Mouse (Mus musculus) heart, embryonic 12.5 days (tissue): ENCODE data around the gene Pfdn4. TPM values are rescaled to one million over a fixed set of nuclear protein-coding genes. Genes with fewer than 3 reads are reported as not detected.

Experiments
- ATAC-seq: fragments of 200-750 bp; cut with Nextera tagmentation; 2 replicates; pipeline ENCODE4 v1.8.0; 2017; ENCODE audit warnings: moderate TSS enrichment, moderate library complexity; ENCODE audit not compliant: insufficient number of reproducible peaks, low FRiP score
- H3K27ac ChIP-seq: fragments of 300-500 bp; sonication (generic); 2 replicates; pipeline ENCODE4 v1.5.1; 2016; ENCODE audit warnings: mild to moderate bottlenecking, moderate library complexity; ENCODE audit not compliant: poor library complexity, severe bottlenecking
- H3K27me3 ChIP-seq: fragments of 300-500 bp; sonication (generic); replicated peaks from 2 replicates; pipeline ENCODE4 v1.6.1; 2016; ENCODE audit warnings: mild to moderate bottlenecking, moderate library complexity
- H3K36me3 ChIP-seq: fragments of 300-500 bp; sonication (generic); 2 replicates; pipeline ENCODE4 v1.6.1; 2016; ENCODE audit warnings: mild to moderate bottlenecking, moderate library complexity
- H3K4me1 ChIP-seq: fragments of 300-500 bp; sonication (generic); replicated peaks from 2 replicates; pipeline ENCODE4 v1.6.1; 2016; ENCODE audit warnings: mild to moderate bottlenecking
- H3K4me2 ChIP-seq: fragments of 300-500 bp; sonication (generic); 2 replicates; pipeline ENCODE4 v1.6.1; 2016; ENCODE audit warnings: mild to moderate bottlenecking, moderate library complexity
- H3K4me3 ChIP-seq: fragments of 300-500 bp; sonication (generic); 2 replicates; pipeline ENCODE4 v1.5.1; 2016; ENCODE audit warnings: mild to moderate bottlenecking
- H3K9ac ChIP-seq: fragments of 300-500 bp; sonication (generic); 2 replicates; pipeline ENCODE4 v1.6.1; 2016; ENCODE audit warnings: mild to moderate bottlenecking, moderate library complexity
- H3K9me3 ChIP-seq: fragments of 300-500 bp; sonication (generic); replicated peaks from 2 replicates; pipeline ENCODE4 v1.6.1; 2016; ENCODE audit warnings: mild to moderate bottlenecking, moderate library complexity
- WGBS: fragments of 180-500 bp; shearing (Covaris S2); methylation state at CpG from one replicate; pipeline ENCODE4 v1.1.7; 2016; 5-methylcytosine and 5-hydroxymethylcytosine counted together
- polyA plus RNA-seq: library from polyadenylated mRNA; unstranded; fragments of >200 nt; fragmentation: Nextera tagmentation; extraction: Ambion mirVana; gene quantifications from 2 replicates; pipeline ENCODE4 v1.2.1, GENCODE M21; 2016

Pfdn4 gene
- polyA plus RNA-seq, 1 experiment from 2014 or later: 67.1 TPM

DNA sequence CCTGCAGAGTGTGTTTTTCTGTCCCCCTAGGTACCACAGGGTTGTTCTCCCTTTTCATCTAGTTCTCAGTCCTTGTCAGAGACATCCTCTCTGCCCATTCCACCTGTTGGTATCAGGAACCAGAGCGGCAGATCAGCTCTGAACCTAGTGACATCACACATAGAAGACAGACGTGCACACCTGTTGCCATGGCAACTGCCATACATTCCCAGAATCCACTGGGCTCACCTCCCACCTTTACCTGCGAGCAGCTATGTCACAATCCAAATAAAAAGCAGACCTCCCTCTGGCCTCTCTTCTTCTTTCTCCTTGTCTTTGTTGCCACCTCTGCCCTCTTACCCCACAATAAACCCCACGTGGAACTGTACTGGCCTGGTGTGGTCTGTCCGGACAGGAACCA is 25.6 kb upstream of the Pfdn4 start:
- no peak overlapping the region for H3K27ac ChIP-seq

GRCm38 (mm10) chr2:170474125-170474524 is 22.1 kb upstream of the Pfdn4 start:
- H3K4me2 ChIP-seq: no peak overlapping the region
- peaks cover 5% of the 10 kb centered on the region; the same call in 1 of the 2 replicates for H3K9me3 ChIP-seq
- H3K4me1 ChIP-seq: peaks cover 19% of the 10 kb centered on the region; the same call in 1 of the 2 replicates
- H3K27ac ChIP-seq: no peak overlapping the region
- no peak for ATAC-seq
- peaks cover 75% of the 10 kb centered on the region for H3K27me3 ChIP-seq
- 88% methylated on average over 5 of the region's 5 CpGs for WGBS
- no peaks in the 10 kb centered on the region for H3K36me3 ChIP-seq
- H3K4me3 ChIP-seq: no peak overlapping the region
- H3K9ac ChIP-seq: no peak overlapping the region

More for the DNA sequence above, 25.6 kb upstream of the Pfdn4 start:
- Histone ChIP-seq H3K4me1 (0 out of 2 replicates have a peak, but pooled peaks cover 9% of the 10 kb centered on the region), H3K4me3 (no peak overlapping the region), H3K9me3 (peaks cover 5% of the 10 kb centered on the region; the same call in 1 of the 2 replicates), H3K36me3 (no peaks in the 10 kb centered on the region), H3K9ac (no peak overlapping the region), H3K4me2 (no peak overlapping the region), H3K27me3 (peaks cover 91% of the 10 kb centered on the region)
- WGBS: 76% methylated on average over 5 of the region's 5 CpGs
- ATAC-seq: no peak

DNA sequence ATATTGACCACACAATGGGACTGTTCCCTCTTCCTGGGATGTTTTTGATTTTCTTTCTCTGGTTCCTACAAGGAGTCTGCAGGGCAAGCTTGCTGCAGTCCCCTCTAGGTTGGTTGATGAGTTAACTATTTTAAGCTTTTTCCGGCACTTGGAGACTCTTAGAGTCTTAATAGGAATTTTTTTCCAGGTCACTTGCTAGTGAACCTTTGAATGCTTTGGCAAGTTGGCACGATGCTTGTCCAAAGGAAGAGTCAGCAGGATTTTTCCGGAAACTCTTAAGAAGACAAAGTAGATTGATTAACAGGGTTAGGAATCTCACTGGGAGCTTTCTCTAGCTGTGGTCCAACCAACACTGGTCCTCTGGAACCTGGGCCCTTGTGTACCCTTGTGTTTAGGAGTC is 21.1 kb upstream of the Pfdn4 start:
- H3K9me3 ChIP-seq: peaks cover 5% of the 10 kb centered on the region; the same call in 1 of the 2 replicates
- no peak overlapping the region for H3K9ac ChIP-seq
- peaks cover 74% of the 10 kb centered on the region for H3K27me3 ChIP-seq
- H3K4me2 ChIP-seq: no peak overlapping the region
- H3K36me3 ChIP-seq: no peaks in the 10 kb centered on the region
- H3K27ac ChIP-seq: no peak overlapping the region
- ATAC-seq: no peak
- peaks cover 11% of the 10 kb centered on the region; the same call in 1 of the 2 replicates for H3K4me1 ChIP-seq
- 75% methylated on average over 3 of the region's 3 CpGs for WGBS
- no peak overlapping the region for H3K4me3 ChIP-seq

DNA sequence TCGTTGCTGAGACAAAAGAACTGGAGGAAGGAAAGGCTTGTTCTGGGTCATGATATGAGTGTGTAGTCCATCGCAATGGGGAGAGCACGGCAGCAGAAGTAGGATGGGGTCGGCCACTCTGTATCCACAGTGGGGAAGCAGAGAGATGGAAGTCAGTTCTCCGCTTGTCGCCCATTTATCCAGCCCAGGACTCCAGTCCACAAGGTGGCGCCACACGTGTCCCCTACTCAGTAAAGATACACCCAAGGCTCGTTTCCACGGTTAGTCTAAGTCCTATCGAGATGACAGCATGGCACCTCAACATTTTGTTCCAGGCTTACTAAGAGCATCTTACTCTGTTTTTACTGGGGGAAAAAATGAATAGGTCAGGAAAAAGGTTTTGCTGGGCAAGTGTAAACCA is 20.0 kb upstream of the Pfdn4 start:
- no peak overlapping the region for H3K4me2 ChIP-seq
- H3K4me1 ChIP-seq: peaks cover 11% of the 10 kb centered on the region; the same call in 1 of the 2 replicates
- H3K4me3 ChIP-seq: no peak overlapping the region
- H3K27me3 ChIP-seq: peaks cover 74% of the 10 kb centered on the region
- ATAC-seq: no peak
- H3K9ac ChIP-seq: no peak overlapping the region
- WGBS: 66% methylated on average over 11 of the region's 11 CpGs
- H3K36me3 ChIP-seq: no peaks in the 10 kb centered on the region
- peaks cover 5% of the 10 kb centered on the region; the same call in 1 of the 2 replicates for H3K9me3 ChIP-seq
- H3K27ac ChIP-seq: no peak overlapping the region

- H3K9ac ChIP-seq: no peak overlapping the region
- peaks cover 11% of the 10 kb centered on the region; the same call in 1 of the 2 replicates for H3K4me1 ChIP-seq
- ATAC-seq: 0 out of 2 replicates have a peak, but pooled peaks have one; percentile 42
- H3K27me3 ChIP-seq: peaks cover 74% of the 10 kb centered on the region
- H3K27ac ChIP-seq: no peak overlapping the region
- H3K36me3 ChIP-seq: no peaks in the 10 kb centered on the region
- WGBS: 23% methylated on average over 8 of the region's 8 CpGs
- no peak overlapping the region for H3K4me3 ChIP-seq
- peaks cover 5% of the 10 kb centered on the region; the same call in 1 of the 2 replicates for H3K9me3 ChIP-seq
- no peak overlapping the region for H3K4me2 ChIP-seq
Measured at GRCm38 (mm10) chr2:170476643-170477042, 19.6 kb upstream of the Pfdn4 start.

DNA sequence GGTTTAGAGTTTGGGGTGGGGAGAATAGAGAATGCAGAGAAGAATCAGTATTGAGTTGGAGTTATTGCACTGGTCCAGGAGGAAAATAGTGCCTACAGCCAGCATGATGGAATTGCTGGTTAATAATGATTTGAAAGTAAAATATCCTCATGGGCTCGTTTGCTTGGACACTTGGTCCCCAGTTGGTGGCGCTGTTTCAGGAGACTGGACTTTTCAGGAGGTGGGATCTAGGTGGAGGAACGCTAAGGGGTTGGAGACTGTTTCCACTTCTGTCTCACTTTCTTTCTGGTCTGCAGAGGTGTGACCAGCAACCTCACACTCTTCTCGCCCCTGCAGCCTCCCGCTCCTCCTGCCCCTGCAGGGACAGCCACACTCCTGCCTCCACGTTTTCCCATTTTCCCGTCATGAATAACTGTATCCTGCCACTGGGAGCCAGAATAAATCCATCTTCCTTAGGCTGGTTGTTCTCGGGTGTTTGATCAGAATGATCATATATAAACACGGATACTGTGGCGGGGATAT is 14.1 kb upstream of the Pfdn4 start:
- Histone ChIP-seq H3K9me3 (no peaks in the 10 kb centered on the region; the same call in 1 of the 2 replicates), H3K27me3 (peaks cover 85% of the 10 kb centered on the region), H3K4me1 (no peaks in the 10 kb centered on the region; the same call in 1 of the 2 replicates), H3K4me2 (no peak overlapping the region), H3K4me3 (no peak overlapping the region), H3K9ac (no peak overlapping the region), H3K27ac (no peak overlapping the region), H3K36me3 (no peaks in the 10 kb centered on the region)
- no peak for ATAC-seq
- WGBS: 55% methylated on average over 10 of the region's 10 CpGs

GRCm38 (mm10) chr2:170483914-170484313 is 12.3 kb upstream of the Pfdn4 start:
- H3K4me1 ChIP-seq: no peaks in the 10 kb centered on the region
- ATAC-seq: no peak
- H3K9me3 ChIP-seq: no peaks in the 10 kb centered on the region; the same call in 1 of the 2 replicates
- H3K9ac ChIP-seq: no peak overlapping the region
- no peak overlapping the region for H3K4me3 ChIP-seq
- H3K4me2 ChIP-seq: no peak overlapping the region
- 65% methylated on average over 11 of the region's 11 CpGs for WGBS
- no peaks in the 10 kb centered on the region for H3K36me3 ChIP-seq
- H3K27ac ChIP-seq: no peak overlapping the region
- H3K27me3 ChIP-seq: peaks cover 88% of the 10 kb centered on the region

GRCm38 (mm10) chr2:170487202-170487601 is 9.0 kb upstream of the Pfdn4 start:
- Histone ChIP-seq H3K27me3 (peaks cover 89% of the 10 kb centered on the region), H3K4me3 (no peak overlapping the region), H3K4me1 (no peaks in the 10 kb centered on the region), H3K9me3 (no peaks in the 10 kb centered on the region), H3K4me2 (no peak overlapping the region), H3K27ac (no peak overlapping the region), H3K9ac (no peak overlapping the region), H3K36me3 (no peaks in the 10 kb centered on the region)
- 75% methylated on average over 7 of the region's 7 CpGs for WGBS
- no peak for ATAC-seq

DNA sequence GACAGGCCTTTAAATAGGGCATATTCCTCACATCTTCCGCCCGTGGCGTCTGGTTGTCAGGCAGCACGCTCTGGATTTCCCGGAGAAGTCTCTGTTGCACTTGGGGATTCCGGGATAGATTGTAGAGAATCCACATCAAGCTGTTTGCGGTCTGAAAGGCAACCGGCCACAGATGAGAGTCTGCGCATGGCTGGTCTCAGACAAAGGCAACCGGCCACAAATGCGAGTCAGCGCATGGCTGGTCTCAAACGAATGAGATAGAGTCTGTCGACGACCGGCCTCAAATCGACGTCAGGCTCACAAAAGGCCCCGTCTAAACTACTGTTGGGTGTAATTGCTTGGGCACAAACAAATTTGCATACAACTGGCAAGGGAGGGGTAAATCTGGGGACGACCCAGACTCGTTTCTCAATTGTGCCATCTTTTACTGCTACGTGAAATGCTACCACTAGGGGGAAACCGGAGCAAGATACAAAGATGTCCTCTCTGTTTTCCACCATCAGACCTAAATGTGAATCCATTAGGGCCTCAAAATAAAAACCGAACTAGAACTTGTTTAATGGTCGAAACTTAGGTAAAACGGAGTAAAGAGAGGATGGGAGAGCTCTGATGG is 8.2 kb upstream of the Pfdn4 start:
- WGBS: 54% methylated on average over 26 of the region's 26 CpGs
- no peak overlapping the region for H3K4me3 ChIP-seq
- no peaks in the 10 kb centered on the region for H3K9me3 ChIP-seq
- no peak overlapping the region for H3K27ac ChIP-seq
- no peak overlapping the region for H3K9ac ChIP-seq
- no peaks in the 10 kb centered on the region for H3K36me3 ChIP-seq
- no peaks in the 10 kb centered on the region for H3K4me1 ChIP-seq
- no peak overlapping the region for H3K4me2 ChIP-seq
- peaks cover 93% of the 10 kb centered on the region for H3K27me3 ChIP-seq
- no peak for ATAC-seq

DNA sequence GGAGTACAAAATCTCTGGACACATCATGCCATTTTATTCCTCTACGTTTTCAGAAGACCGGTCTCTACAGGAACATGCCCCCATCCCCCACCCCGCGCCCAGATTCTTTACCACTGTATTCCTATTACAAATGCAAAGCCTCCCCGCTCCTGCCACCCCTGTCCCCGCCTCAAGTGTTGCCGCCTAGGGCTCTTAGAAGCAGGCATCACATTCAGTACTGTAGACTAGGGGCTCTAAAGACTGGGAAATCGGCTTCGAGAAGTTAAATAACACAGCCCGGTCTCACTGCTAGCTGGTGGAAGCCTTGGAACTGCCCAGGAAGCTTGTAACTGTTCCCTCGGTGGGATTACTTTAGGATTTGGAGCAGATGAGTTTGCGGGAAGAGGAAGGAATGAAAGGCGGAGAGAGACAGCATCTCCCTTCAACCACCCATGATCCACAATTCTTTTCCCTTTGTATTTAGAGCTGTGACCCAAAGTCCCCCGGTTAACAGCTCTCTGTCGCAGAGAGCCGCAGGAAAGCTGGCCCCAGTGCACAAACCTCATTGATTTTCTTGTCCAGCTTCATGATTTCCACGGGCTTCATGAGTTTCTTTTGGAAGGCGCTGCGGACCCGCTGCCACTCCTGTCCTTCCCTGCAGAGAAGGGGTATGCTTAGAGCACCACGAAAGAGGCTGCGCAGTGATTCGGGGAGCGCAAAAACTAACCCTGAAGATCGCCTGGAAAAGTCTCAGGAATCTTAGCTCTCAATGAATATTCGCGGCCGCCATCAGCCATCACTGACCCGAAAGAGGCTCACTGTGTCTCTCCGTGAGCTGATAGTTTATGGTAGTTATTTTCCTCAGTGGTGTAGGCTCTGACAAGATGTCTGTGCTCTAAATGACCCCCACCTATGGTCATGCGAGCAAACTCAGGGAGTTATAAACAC is 1.2 kb upstream of the Pfdn4 start:
- no peak for ATAC-seq
- peaks cover 94% of the 10 kb centered on the region for H3K27me3 ChIP-seq
- no peak overlapping the region for H3K4me3 ChIP-seq
- H3K9me3 ChIP-seq: no peaks in the 10 kb centered on the region
- H3K36me3 ChIP-seq: no peaks in the 10 kb centered on the region
- H3K27ac ChIP-seq: no peak overlapping the region
- WGBS: 8% methylated on average over 31 of the region's 31 CpGs
- no peak overlapping the region for H3K9ac ChIP-seq
- peaks cover 6% of the 10 kb centered on the region; the same call in 1 of the 2 replicates for H3K4me1 ChIP-seq
- no peak overlapping the region for H3K4me2 ChIP-seq

- Histone ChIP-seq H3K4me3 (peak within 1 kb of the TSS; percentile 24), H3K9ac (no peak within 1 kb of the TSS), H3K27ac (no peak within 1 kb of the TSS), H3K4me2 (peak within 1 kb of the TSS; percentile 56), H3K4me1 (peaks cover 6% of the 10 kb centered on the region; the same call in 1 of the 2 replicates), H3K9me3 (no peaks in the 10 kb centered on the region), H3K27me3 (peaks cover 95% of the 10 kb centered on the region), H3K36me3 (no peaks in the 10 kb centered on the region)
- WGBS: 1% methylated on average over 36 of the region's 36 CpGs
- ATAC-seq: no peak
Measured at GRCm38 (mm10) chr2:170497091-170497566, 901 bp downstream of the Pfdn4 start, which contains the start of gene Cyp24a1. TSS of gene Cyp24a1 (minus strand) at chr2:170497145.
